Mouse (Mus musculus): ENCODE measurements at regions not wholly inside any gene's neighbourhood (a gene's known extent, or its start where the extent isn't known, plus 50 kb on each side); places are given as distances from the start of the nearest gene placed in this dataset.

DNA sequence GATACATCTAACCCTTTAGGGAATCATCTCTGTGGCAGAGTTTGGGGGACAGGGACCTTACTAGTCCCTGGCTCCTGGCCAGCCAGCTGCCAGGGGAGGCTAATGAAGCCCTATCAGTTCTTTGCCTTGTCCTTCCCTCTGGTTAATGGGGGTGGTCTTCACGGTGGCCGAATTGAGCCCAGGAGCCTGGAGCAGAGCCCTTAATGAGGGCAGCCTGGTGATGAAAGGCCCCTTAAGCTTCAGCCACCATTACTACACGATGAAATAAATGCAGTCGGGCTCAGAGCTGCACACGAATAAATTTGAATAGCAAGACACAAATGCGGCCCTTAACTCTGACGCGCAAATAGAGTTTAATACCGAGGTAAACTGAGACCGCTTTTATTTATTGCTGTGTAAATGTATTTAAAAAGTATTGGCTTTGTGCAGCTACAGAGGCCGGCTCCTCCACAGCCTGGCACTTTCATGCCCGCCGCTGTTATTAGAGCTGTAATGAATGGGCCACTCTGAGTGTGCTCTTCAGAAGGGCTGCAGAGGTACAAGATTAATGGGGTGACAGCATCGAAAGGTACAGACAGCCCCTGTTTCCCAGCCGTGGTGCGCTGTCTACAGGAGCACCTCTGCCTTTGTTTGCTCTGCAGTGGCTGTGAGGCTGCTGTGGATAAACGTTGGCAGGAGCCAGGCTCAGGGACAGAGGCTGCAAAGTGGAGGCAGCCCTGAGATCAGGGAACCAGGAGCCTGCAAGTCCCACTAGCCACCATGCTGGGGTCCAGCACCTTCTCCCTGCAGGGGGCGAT is 335.2 kb upstream of the Zmiz1 start:
- H3K79me2 ChIP-seq (ENCODE audit: control insufficient read depth, insufficient read depth, low read length, poor library complexity) = no peaks in the 10 kb centered on the region
- H3K9ac ChIP-seq (ENCODE audit: control insufficient read depth, low read depth, low read length, poor library complexity, severe bottlenecking) = no peak overlapping the region
- no peak for DNase-seq (ENCODE audit: low read depth, low spot score)
- no peak overlapping the region for H3K4me3 ChIP-seq (ENCODE audit: control insufficient read depth in 1 of 2, insufficient read depth in 1 of 2, low read depth in 2 of 2, low read length in 2 of 2)
- H3K27me3 ChIP-seq (ENCODE audit: control insufficient read depth in 1 of 2, insufficient read depth in 2 of 2, low read length in 2 of 2) = no peaks in the 10 kb centered on the region
- no peaks in the 10 kb centered on the region for H3K4me1 ChIP-seq (ENCODE audit: control insufficient read depth in 1 of 2, insufficient read depth in 2 of 2, low read length in 2 of 2)
- no peak for TF ChIP-seq ZMIZ1 (IDR thresholded peaks at IDR 0.05; ENCODE audit: low read depth, low read length)
- no peak for TF ChIP-seq POLR2AphosphoS5 (IDR thresholded peaks at IDR 0.05; ENCODE audit: borderline replicate concordance, low read depth, low read length)
- no peak for TF ChIP-seq SIN3A (IDR thresholded peaks at IDR 0.05; ENCODE audit: low read length)
- no peak for TF ChIP-seq MEF2A (IDR thresholded peaks at IDR 0.05; ENCODE audit: extremely low read depth, insufficient replicate concordance, low read depth, low read length, poor library complexity, severe bottlenecking)
- TF ChIP-seq USF1 (IDR thresholded peaks at IDR 0.05; ENCODE audit: low read depth, low read length) = no peak
- no peak for TF ChIP-seq JUND (IDR thresholded peaks at IDR 0.05; ENCODE audit: low read depth, low read length)
- TF ChIP-seq MYC (IDR thresholded peaks at IDR 0.05; ENCODE audit: low read depth, low read length) = no peak
- no peak for TF ChIP-seq USF2 (IDR thresholded peaks at IDR 0.05; ENCODE audit: borderline replicate concordance in 1 of 2, insufficient read depth in 1 of 2, low read depth in 1 of 2, low read length in 2 of 2)
- no peak for TF ChIP-seq KAT2A (conservative IDR thresholded peaks at IDR 0.05; ENCODE audit: low read depth, low read length)
- no peak for TF ChIP-seq GABPA (IDR thresholded peaks at IDR 0.05; ENCODE audit: low read depth, low read length)
- no peak for TF ChIP-seq TBP (IDR thresholded peaks at IDR 0.05; ENCODE audit: low read depth, low read length)
- no peak for TF ChIP-seq RCOR1 (IDR thresholded peaks at IDR 0.05; ENCODE audit: low read depth, low read length)
- no peak for TF ChIP-seq RAD21 (IDR thresholded peaks at IDR 0.05; ENCODE audit: low read depth, low read length)
- H3K9me3 ChIP-seq (replicated peaks; ENCODE audit: insufficient read depth, low read length) = no peaks in the 10 kb centered on the region
- no peaks in the 10 kb centered on the region for H3K36me3 ChIP-seq (ENCODE audit: control insufficient read depth in 1 of 2, insufficient read depth in 2 of 2, low read length in 2 of 2)
- H3K27ac ChIP-seq (ENCODE audit: control insufficient read depth, low read depth, low read length) = no peak overlapping the region

DNA sequence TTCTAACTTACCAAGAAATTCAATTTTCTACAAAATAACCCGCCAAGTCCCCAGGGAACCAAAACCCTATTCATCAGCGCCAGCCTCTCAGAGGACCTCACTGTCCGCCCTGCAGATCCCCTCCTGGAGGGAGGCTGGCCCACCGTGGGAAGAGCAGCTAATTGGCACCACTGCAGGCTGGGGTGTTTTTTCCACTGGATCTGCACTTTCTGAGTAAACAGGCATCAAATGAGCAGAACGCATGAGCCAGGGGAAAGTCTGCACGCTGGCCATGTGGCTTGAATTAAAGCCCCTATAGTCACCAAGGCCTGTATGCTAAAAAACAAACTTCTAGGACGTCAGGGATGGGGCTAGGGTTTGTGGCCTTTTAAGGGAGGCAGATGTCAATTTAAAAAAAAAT is 332.4 kb upstream of the Zmiz1 start:
- TF ChIP-seq CHD2 (IDR thresholded peaks at IDR 0.05; ENCODE audit: low read length) (no peak), ZMIZ1 (IDR thresholded peaks at IDR 0.05; ENCODE audit: low read depth, low read length) (no peak), ZNF384 (IDR thresholded peaks at IDR 0.05; ENCODE audit: low read depth, low read length) (no peak), POLR2A (IDR thresholded peaks at IDR 0.05; ENCODE audit: control insufficient read depth in 1 of 2, insufficient read depth in 1 of 2, low read depth in 1 of 2, low read length in 2 of 2, poor library complexity in 1 of 2) (no peak), RAD21 (IDR thresholded peaks at IDR 0.05; ENCODE audit: low read depth, low read length) (no peak), MEF2A (IDR thresholded peaks at IDR 0.05; ENCODE audit: extremely low read depth, insufficient replicate concordance, low read depth, low read length, poor library complexity, severe bottlenecking) (no peak), ZKSCAN1 (IDR thresholded peaks at IDR 0.05; ENCODE audit: low read depth, low read length) (no peak), POLR2AphosphoS2 (IDR thresholded peaks at IDR 0.05; ENCODE audit: low read length) (no peak), NRF1 (IDR thresholded peaks at IDR 0.05; ENCODE audit: insufficient read depth, low read depth, low read length, poor library complexity, severe bottlenecking) (no peak), USF1 (IDR thresholded peaks at IDR 0.05; ENCODE audit: low read depth, low read length) (no peak), GABPA (IDR thresholded peaks at IDR 0.05; ENCODE audit: low read depth, low read length) (no peak), ETS1 (IDR thresholded peaks at IDR 0.05; ENCODE audit: low read depth, low read length) (no peak), POLR2AphosphoS5 (IDR thresholded peaks at IDR 0.05; ENCODE audit: borderline replicate concordance, low read depth, low read length) (no peak)
- DNase-seq (ENCODE audit: low read depth, low spot score) = no peak
- Histone ChIP-seq H3K4me1 (ENCODE audit: control insufficient read depth in 1 of 2, insufficient read depth in 2 of 2, low read length in 2 of 2) (no peaks in the 10 kb centered on the region), H3K27ac (ENCODE audit: control insufficient read depth, low read depth, low read length) (no peak overlapping the region), H3K4me3 (ENCODE audit: control insufficient read depth in 1 of 2, insufficient read depth in 1 of 2, low read depth in 2 of 2, low read length in 2 of 2) (no peak overlapping the region), H3K27me3 (ENCODE audit: control insufficient read depth in 1 of 2, insufficient read depth in 2 of 2, low read length in 2 of 2) (no peaks in the 10 kb centered on the region), H3K79me2 (ENCODE audit: control insufficient read depth, insufficient read depth, low read length, poor library complexity) (no peaks in the 10 kb centered on the region), H3K9ac (ENCODE audit: control insufficient read depth, low read depth, low read length, poor library complexity, severe bottlenecking) (no peak overlapping the region), H3K36me3 (ENCODE audit: control insufficient read depth in 1 of 2, insufficient read depth in 2 of 2, low read length in 2 of 2) (no peaks in the 10 kb centered on the region), H3K9me3 (replicated peaks; ENCODE audit: insufficient read depth, low read length) (no peaks in the 10 kb centered on the region)
